Mouse (Mus musculus) lung, adult 2 months (tissue): ENCODE data around the gene Scg5. TPM values are rescaled to one million over a fixed set of nuclear protein-coding genes. Genes with fewer than 3 reads are reported as not detected.

Experiments
- DNase-seq: peaks from one replicate; pipeline ENCODE4 v3.0.0; 2022
- H3K4me1 ChIP-seq: fragments of 200-500 bp; 2 replicates; pipeline ENCODE4 v1.6.1; 2011; ENCODE audit warnings: low read length; ENCODE audit not compliant: control insufficient read depth, insufficient read depth
- H3K4me3 ChIP-seq: fragments of 200-500 bp; replicated peaks from 2 replicates; pipeline ENCODE3; 2011; ENCODE audit warnings: low read depth, mild to moderate bottlenecking, control low read depth, low read length; ENCODE audit errors: extremely low read depth
- CTCF ChIP-seq: fragments of 200-500 bp; IDR thresholded peaks from 2 replicates; pipeline ENCODE4 v1.5.1; 2011; ENCODE audit warnings: mild to moderate bottlenecking, low read length, control low read depth; ENCODE audit not compliant: insufficient read depth
- POLR2A ChIP-seq: fragments of 200-500 bp; IDR thresholded peaks from 2 replicates; pipeline ENCODE4 v1.6.1; 2011; ENCODE audit warnings: low read depth, mild to moderate bottlenecking, control low read depth, low read length, borderline replicate concordance; ENCODE audit errors: extremely low read depth
- WGBS: fragments of 180-500 bp; shearing (Covaris S2); methylation state at CpG from one replicate; pipeline ENCODE4 v1.1.7; 2018; 5-methylcytosine and 5-hydroxymethylcytosine counted together
- polyA plus RNA-seq: library from polyadenylated mRNA; depleted of rRNA; stranded (reverse); fragments of >200 nt; gene quantifications from 2 replicates; pipeline ENCODE4 v1.2.3, GENCODE M21; 2012

The Scg5 gene
- polyA plus RNA-seq, 1 experiment: 0.57 TPM

GRCm38 (mm10) chr2:113781521-113781920 lies 47.4 kb downstream of the Scg5 start:
- WGBS: 57% methylated on average over 4 of the region's 4 CpGs
- TF ChIP-seq CTCF (no peak), POLR2A (no peak)
- no peaks in the 10 kb centered on the region for H3K4me1 ChIP-seq
- H3K4me3 ChIP-seq: no peak overlapping the region
- no peak for DNase-seq

- WGBS: 69% methylated on average over 5 of the region's 5 CpGs
- no peak for DNase-seq
- no peak for TF ChIP-seq POLR2A
- no peak for TF ChIP-seq CTCF
- H3K4me1 ChIP-seq: no peaks in the 10 kb centered on the region
- no peak overlapping the region for H3K4me3 ChIP-seq
These were observed 47.8 kb downstream of the Scg5 start for GRCm38 (mm10) chr2:113781107-113781506.

- DNase-seq: no peak
- WGBS: 84% methylated on average over 3 of the region's 3 CpGs
- no peaks in the 10 kb centered on the region for H3K4me1 ChIP-seq
- H3K4me3 ChIP-seq: no peak overlapping the region
- TF ChIP-seq CTCF: no peak
- TF ChIP-seq POLR2A: no peak
These were observed 49.6 kb downstream of the Scg5 start for GRCm38 (mm10) chr2:113779336-113779735.

GRCm38 (mm10) chr2:113778036-113778435 lies 50.9 kb downstream of the Scg5 start:
- WGBS: 71% methylated on average over 6 of the region's 6 CpGs
- Histone ChIP-seq H3K4me1 (no peaks in the 10 kb centered on the region), H3K4me3 (no peak overlapping the region)
- TF ChIP-seq POLR2A (no peak), CTCF (no peak)
- no peak for DNase-seq

- no peak for TF ChIP-seq CTCF
- no peak for TF ChIP-seq POLR2A
- H3K4me1 ChIP-seq: no peaks in the 10 kb centered on the region
- WGBS: 83% methylated on average over 3 of the region's 3 CpGs
- no peak for DNase-seq
- no peak overlapping the region for H3K4me3 ChIP-seq
These were observed 52.6 kb downstream of the Scg5 start for GRCm38 (mm10) chr2:113776297-113776696.

- Histone ChIP-seq H3K4me3 (no peak overlapping the region), H3K4me1 (no peaks in the 10 kb centered on the region)
- TF ChIP-seq POLR2A (no peak), CTCF (no peak)
- DNase-seq: no peak
- WGBS: 52% methylated on average over 6 of the region's 6 CpGs
These were observed 54.6 kb downstream of the Scg5 start for GRCm38 (mm10) chr2:113774150-113774805.

GRCm38 (mm10) chr2:113768541-113769303 lies 60.2 kb downstream of the Scg5 start:
- WGBS: 80% methylated on average over 8 of the region's 8 CpGs
- Histone ChIP-seq H3K4me3 (no peak overlapping the region), H3K4me1 (no peaks in the 10 kb centered on the region)
- DNase-seq: no peak
- TF ChIP-seq CTCF (no peak), POLR2A (no peak)

- Histone ChIP-seq H3K4me1 (no peaks in the 10 kb centered on the region), H3K4me3 (no peak overlapping the region)
- DNase-seq: no peak
- 38% methylated on average over 1 of the region's 1 CpGs for WGBS
- TF ChIP-seq CTCF: no peak
These were observed 63.0 kb downstream of the Scg5 start for GRCm38 (mm10) chr2:113765885-113766284.

GRCm38 (mm10) chr2:113764968-113765367 lies 64.0 kb downstream of the Scg5 start:
- no peak for TF ChIP-seq POLR2A
- no peak for TF ChIP-seq CTCF
- WGBS: 78% methylated on average over 5 of the region's 5 CpGs
- no peak overlapping the region for H3K4me3 ChIP-seq
- no peak for DNase-seq
- no peaks in the 10 kb centered on the region for H3K4me1 ChIP-seq
